Mouse (Mus musculus) C2C12 (cell line): ENCODE data around the gene Gm10320. TPM values are rescaled to one million over a fixed set of nuclear protein-coding genes. Genes with fewer than 3 reads are reported as not detected.

ENCODE experiments used
- H3K27me3 ChIP-seq: one replicate; pipeline ENCODE4 v1.6.1; 2011; ENCODE audit not compliant: control insufficient read depth, insufficient read depth, insufficient read length
- H3K36me3 ChIP-seq: one replicate; pipeline ENCODE4 v1.6.1; 2011; ENCODE audit not compliant: control insufficient read depth, insufficient read depth
- H3K4me3 ChIP-seq: one replicate; pipeline ENCODE4 v1.5.1; 2011; ENCODE audit warnings: mild to moderate bottlenecking, control low read depth; ENCODE audit not compliant: poor library complexity, insufficient read depth, severe bottlenecking
- H3K79me2 ChIP-seq: one replicate; pipeline ENCODE4 v1.6.1; 2011; ENCODE audit not compliant: control insufficient read depth, insufficient read depth
- H3K79me3 ChIP-seq: one replicate; pipeline ENCODE4 v1.6.1; 2011; ENCODE audit warnings: low read depth, control low read depth
- H3ac ChIP-seq: one replicate; pipeline ENCODE3; 2011; ENCODE audit warnings: low read depth; ENCODE audit not compliant: control insufficient read depth, insufficient read length
- CEBPB ChIP-seq: IDR thresholded peaks from one replicate; pipeline ENCODE4 v1.6.1; 2011; ENCODE audit warnings: low read depth, mild to moderate bottlenecking, control low read depth, moderate library complexity
- CTCF ChIP-seq: IDR thresholded peaks from one replicate; pipeline ENCODE4 v1.5.1; 2011; ENCODE audit not compliant: control insufficient read depth, insufficient read depth, insufficient read length
- FOSL1 ChIP-seq: IDR thresholded peaks from one replicate; pipeline ENCODE4 v1.8.0; 2011; ENCODE audit warnings: mild to moderate bottlenecking, low read length; ENCODE audit not compliant: poor library complexity, insufficient read depth, severe bottlenecking
- MAX ChIP-seq: IDR thresholded peaks from one replicate; pipeline ENCODE4 v1.6.1; 2011; ENCODE audit warnings: mild to moderate bottlenecking, control low read depth
- MYOD1 ChIP-seq: IDR thresholded peaks from one replicate; pipeline ENCODE4 v1.6.1; 2011; ENCODE audit warnings: low read depth; ENCODE audit not compliant: control insufficient read depth, insufficient read length
- MYOG ChIP-seq: IDR thresholded peaks from one replicate; pipeline ENCODE4 v1.6.1; 2011; ENCODE audit not compliant: control insufficient read depth, insufficient read length; ENCODE audit errors: extremely low read depth
- USF1 ChIP-seq: IDR thresholded peaks from one replicate; pipeline ENCODE4 v1.6.1; 2011; ENCODE audit warnings: low read depth, mild to moderate bottlenecking, control low read depth, moderate library complexity
- long read RNA-seq, 2 experiments: library from polyadenylated mRNA; unstranded; transcript quantifications; one replicate each; pipeline ENCODE4 v2.0.0; 2019 to 2020
- polyA plus RNA-seq: library from polyadenylated mRNA; unstranded; fragments of >200 nt; fragmentation: generic; extraction: Trizol; gene quantifications from one replicate; pipeline ENCODE4 v1.2.1, GENCODE M21; 2012; ENCODE audit warnings: missing spikeins

Gene Gm10320
- polyA plus RNA-seq = 1.8 TPM
- long read RNA-seq, experiment 1 = 0 reads
- long read RNA-seq, experiment 2 = 0 reads

DNA sequence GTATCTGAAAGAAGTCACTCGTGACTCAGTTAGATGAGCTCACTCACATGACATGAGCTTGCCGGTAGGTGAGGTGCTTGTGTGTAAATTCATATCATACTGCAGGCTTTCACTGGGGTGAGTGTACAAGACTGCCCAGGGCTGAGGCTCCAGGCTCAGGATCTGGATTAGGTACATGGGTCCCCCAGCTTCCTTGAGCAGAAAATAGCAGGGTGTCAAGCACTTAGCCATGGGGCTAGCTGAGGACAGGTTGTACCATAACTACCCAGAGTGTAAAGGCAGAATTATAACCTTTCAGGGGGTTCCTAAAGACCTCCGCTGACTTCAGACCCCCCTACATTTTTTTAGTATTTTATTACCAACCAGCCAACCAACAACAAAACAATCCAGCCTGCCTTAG lies at the start of gene Gm10320:
TSS of gene Gm10320 (minus strand) at position 93 of the 400 bp plus-strand sequence.
- Histone ChIP-seq H3K36me3 (no peaks in the 10 kb centered on the region), H3ac (peak within 1 kb of the TSS; percentile 45), H3K79me3 (no peaks in the 10 kb centered on the region), H3K27me3 (no peaks in the 10 kb centered on the region), H3K79me2 (no peaks in the 10 kb centered on the region), H3K4me3 (no peak within 1 kb of the TSS)
- no peak for TF ChIP-seq CEBPB
- TF ChIP-seq CTCF = no peak
- no peak for TF ChIP-seq MYOD1
- TF ChIP-seq FOSL1 = no peak
- TF ChIP-seq USF1 = no peak

DNA sequence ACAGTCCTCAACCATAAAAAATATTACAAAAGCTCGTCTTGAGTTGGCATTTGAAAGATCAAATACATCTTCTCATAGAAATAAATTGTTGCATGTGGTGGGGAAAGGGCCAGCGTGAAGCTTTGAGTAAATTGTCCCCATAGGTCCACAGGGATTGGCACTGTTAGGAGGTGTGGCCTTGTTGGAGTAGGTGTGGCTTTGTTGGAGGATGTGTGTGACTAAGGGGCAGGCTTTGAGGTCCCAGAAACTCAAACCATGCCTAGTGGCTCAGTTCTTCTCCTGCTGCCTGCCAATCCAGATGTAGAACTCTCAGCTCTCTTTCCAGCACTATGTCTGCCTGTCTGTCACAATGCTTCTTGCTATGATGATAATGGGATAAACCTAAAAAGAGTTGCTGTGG lies 49.8 kb upstream of the Gm10320 start:
- no peaks in the 10 kb centered on the region for H3K36me3 ChIP-seq
- TF ChIP-seq MAX (no peak), CEBPB (no peak), CTCF (no peak), USF1 (no peak), FOSL1 (no peak), MYOD1 (no peak)
- H3K79me3 ChIP-seq = no peaks in the 10 kb centered on the region
- no peak overlapping the region for H3ac ChIP-seq
- H3K27me3 ChIP-seq = no peaks in the 10 kb centered on the region
- H3K4me3 ChIP-seq = no peak overlapping the region
- no peaks in the 10 kb centered on the region for H3K79me2 ChIP-seq

DNA sequence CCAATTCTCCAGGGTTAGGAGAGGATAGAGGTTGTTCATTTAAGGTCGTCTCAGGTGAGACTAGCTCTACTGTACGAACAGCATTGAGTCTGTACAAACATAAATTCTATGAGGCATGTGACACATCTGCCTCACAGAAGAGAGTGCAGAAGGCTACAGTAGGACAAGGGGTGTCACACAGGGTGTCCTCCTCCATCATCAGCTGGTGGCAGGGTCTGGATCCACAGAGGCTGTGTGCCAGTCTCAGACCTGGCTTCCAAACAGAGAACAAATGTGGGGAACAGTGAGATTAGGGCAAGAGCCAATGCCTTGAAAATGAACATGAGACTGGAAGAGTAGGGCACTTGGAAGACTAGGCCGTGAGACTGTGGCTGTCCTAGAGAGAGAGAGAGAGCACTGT lies 48.4 kb upstream of the Gm10320 start:
- H3K36me3 ChIP-seq = no peaks in the 10 kb centered on the region
- no peaks in the 10 kb centered on the region for H3K79me2 ChIP-seq
- H3K4me3 ChIP-seq = no peak overlapping the region
- TF ChIP-seq CTCF (no peak), MAX (no peak), CEBPB (no peak), MYOD1 (no peak), USF1 (no peak), MYOG (no peak), FOSL1 (no peak)
- H3ac ChIP-seq = no peak overlapping the region
- H3K27me3 ChIP-seq = no peaks in the 10 kb centered on the region
- no peaks in the 10 kb centered on the region for H3K79me3 ChIP-seq

DNA sequence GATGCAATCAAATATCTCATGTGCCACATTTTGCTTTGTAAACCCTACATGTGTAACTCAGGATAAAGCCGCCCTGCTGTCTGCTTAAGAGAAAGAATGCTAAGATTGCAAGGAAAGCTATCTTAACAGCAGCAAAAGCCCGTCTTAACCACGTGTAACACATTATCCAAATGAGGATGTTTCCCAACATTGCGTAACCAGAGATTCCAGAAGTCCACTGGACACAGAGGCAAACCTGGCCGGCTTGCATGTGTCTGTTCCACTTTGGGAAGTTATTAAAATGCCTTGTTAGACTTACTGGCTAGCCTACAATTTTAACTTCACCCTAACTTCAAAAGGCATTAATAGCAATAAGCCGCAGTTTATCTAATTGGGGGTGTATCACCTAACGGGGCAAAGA lies 47.5 kb upstream of the Gm10320 start:
- Histone ChIP-seq H3K27me3 (no peaks in the 10 kb centered on the region), H3K36me3 (no peaks in the 10 kb centered on the region), H3K79me3 (no peaks in the 10 kb centered on the region), H3ac (no peak overlapping the region), H3K4me3 (no peak overlapping the region), H3K79me2 (no peaks in the 10 kb centered on the region)
- peak; percentile 61 for TF ChIP-seq CEBPB
- TF ChIP-seq MAX = no peak

DNA sequence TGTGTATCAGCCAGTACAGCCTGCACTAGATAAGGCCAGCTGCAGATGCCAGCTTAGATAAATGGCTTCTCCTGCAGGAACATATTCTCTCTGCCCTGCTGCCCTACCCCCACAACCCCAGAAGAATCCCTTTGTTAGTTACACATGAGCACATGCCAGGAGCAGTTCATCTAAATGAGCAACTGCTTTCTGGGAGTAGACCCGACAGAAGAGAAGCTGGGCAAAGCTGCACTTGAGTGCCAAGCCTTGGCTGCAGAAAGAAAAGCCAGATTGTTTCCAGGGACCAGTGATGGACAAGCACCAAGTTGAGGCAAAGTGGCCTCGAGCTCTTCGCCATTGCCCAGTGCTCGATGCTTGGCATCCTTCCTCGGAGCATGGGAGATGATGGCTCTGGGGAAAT lies 46.8 kb upstream of the Gm10320 start:
- H3ac ChIP-seq = no peak overlapping the region
- TF ChIP-seq MYOG = no peak
- H3K27me3 ChIP-seq = no peaks in the 10 kb centered on the region
- H3K36me3 ChIP-seq = no peaks in the 10 kb centered on the region
- no peaks in the 10 kb centered on the region for H3K79me3 ChIP-seq
- no peak overlapping the region for H3K4me3 ChIP-seq
- no peaks in the 10 kb centered on the region for H3K79me2 ChIP-seq

DNA sequence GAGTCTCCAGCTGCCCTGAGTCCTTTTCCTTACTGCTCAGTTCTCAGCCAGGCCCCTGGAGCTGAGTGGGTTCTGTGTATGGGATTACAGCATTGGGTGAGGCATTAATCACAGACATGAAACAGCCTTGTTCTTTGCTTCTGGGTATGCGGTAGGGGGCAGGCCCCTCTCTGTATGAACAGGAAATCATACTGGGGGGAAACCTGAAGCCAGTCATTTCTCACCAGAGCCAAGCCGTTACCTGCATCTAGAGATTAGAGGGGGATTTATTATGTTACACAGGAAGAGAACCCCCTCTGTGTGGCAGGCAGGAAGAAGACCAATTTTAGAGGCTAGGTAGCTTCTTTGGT lies 43.1 kb upstream of the Gm10320 start:
- no peak for TF ChIP-seq MAX
- TF ChIP-seq FOSL1 = no peak
- TF ChIP-seq USF1 = no peak
- no peak for TF ChIP-seq CEBPB
- no peak for TF ChIP-seq CTCF
- no peak for TF ChIP-seq MYOG
- TF ChIP-seq MYOD1 = no peak
- no peaks in the 10 kb centered on the region for H3K36me3 ChIP-seq
- no peaks in the 10 kb centered on the region for H3K79me2 ChIP-seq
- no peak overlapping the region for H3ac ChIP-seq
- no peaks in the 10 kb centered on the region for H3K27me3 ChIP-seq
- no peak overlapping the region for H3K4me3 ChIP-seq
- no peaks in the 10 kb centered on the region for H3K79me3 ChIP-seq
